Mouse (Mus musculus) c-Kit-positive CD71-negative TER-119-negative erythroid progenitor cells, embryonic 14.5 days (primary cell): ENCODE data around the gene Meaf6.
A peak's percentile ranks its signal among the peaks of the same experiment; 100 is the strongest.

Experiments
- DNase-seq: peaks from one replicate; pipeline ENCODE4 v3.0.0-alpha.2; 2013; ENCODE audit warnings: low read depth

The Meaf6 gene

GRCm38 (mm10) chr4:125084403-125085345, at the start of gene Meaf6:
Gene Meaf6 (plus strand): TSS chr4:125085134.
- peak; percentile 72 for DNase-seq

DNA sequence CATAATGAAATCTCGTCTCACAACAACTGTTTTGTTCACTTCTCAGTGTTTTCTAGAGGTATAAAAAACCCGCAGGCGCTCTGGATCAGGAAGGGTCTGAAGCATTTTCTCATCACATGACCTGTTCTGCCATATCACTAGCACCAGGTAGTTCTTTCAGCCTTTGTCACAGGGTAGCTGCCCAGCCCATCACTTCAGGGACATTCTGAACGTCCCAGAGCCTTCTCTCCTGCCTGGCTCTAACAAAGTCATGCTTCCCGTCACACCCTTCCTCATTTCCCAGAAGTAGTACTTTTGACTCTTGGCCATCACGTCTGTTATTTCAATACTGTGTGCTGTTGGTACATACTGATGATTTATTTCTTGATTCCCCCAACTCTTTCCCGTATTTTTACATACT, 40.5 kb upstream of the Meaf6 start:
- DNase-seq: no peak

DNA sequence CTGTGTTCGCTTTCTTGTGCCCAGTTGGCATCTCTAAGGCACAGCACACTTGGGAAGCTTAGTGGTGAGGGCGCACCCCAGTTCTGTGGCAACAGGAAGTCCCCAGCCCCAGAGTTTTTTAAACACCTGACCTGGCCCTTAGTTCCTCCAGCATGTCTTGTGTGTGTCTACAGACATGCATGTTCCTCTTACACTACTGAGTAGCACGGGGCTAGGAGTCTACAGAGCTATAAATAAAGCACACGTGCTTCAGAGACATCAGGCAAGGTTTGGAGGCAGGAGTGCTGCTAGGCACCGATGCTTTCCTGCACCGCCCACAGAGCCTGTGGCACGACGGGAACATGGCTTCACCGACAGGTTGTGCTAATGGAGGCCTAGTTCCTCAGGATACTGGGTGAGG, 29.5 kb upstream of the Meaf6 start:
- no peak for DNase-seq

DNA sequence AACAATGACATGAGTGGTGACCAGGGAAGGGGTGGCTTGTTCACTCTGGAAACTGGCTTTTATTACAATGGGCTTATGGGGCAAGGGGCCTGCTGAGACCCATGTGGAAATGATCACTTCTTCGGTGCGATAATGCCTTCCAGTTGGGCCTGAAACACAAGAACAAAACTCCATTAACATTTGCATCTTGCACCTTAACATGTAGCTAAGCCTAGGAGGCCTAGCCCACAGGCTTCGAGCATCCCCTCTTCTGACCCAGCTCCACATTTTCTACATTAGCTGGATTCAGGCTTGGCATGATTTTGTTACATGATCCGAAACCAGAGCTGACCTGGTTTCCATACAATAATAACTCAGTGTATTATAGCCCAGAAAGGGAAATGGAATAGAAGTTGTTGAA, 28.5 kb upstream of the Meaf6 start:
- DNase-seq: no peak

DNA sequence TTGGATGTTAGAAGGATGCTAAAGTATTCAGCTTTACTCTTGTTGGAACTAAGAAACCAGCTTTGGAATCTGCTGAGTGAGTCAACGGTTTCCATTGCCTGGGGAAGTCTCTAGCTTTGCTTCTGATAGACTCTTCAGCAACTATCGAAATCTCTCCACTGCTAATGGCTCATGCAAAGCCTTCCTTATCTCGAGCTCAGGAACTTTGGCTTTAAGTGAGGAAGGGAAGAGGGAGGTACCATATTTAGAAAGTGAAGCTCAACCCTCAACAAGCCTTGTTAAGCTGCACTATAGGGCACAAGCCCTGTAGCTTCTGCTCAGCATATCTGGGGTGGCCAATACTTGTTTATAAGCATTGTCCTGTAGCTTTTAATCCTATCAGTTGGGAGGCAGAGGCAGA, 27.7 kb upstream of the Meaf6 start:
- DNase-seq: no peak

DNA sequence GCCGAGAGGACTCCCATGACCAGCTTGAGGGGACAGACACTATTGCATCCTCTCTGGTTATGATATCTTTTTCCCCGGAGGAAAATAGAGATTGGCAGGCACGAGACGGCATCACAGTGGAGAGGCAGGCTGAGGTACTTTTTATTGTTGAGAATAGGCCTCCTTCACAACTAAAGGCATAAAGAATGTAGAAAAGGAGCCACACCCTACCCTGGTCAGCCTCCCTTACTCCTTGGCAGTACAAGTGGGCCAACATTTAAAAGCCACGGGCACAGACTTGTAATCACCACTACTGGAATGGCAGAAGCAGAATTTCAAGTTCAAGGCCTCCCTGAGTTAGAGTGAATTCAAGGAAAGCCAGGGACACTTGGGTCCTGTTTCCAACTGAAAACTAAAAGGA, 26.9 kb upstream of the Meaf6 start:
- no peak for DNase-seq

- DNase-seq: no peak
Observed at GRCm38 (mm10) chr4:125059025-125059424, 25.9 kb upstream of the Meaf6 start.

GRCm38 (mm10) chr4:125063829-125064228, 21.1 kb upstream of the Meaf6 start:
- DNase-seq: no peak

- DNase-seq: peak; percentile 51
Observed at GRCm38 (mm10) chr4:125065517-125066307, 19.2 kb upstream of the Meaf6 start, which contains the start of gene Dnali1. Gene Dnali1 (minus strand): TSS chr4:125065703.

- DNase-seq: peak; percentile 96
Observed at GRCm38 (mm10) chr4:125066490-125067370, 18.2 kb upstream of the Meaf6 start, which contains the start of gene Snip1. Gene Snip1 (plus strand): TSS chr4:125066672.

DNA sequence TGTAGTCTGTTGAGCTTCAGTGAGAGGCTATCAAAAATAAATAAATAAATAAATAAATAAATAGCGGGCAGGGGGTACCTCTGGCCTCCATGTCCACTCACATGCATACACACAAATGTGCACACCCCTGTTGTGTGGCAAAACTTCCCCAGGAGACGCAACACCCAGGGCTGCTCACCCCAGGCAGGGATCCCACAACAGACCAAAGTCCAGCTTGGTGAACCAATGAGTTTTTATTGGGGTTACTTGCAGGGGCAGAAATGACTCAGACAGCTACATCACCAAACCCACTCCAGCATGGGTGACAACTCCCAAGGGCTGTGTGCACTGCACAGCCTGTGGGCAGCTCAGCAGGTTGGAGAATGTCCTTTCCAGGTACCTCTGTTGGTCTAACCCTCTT, 7.2 kb upstream of the Meaf6 start:
- DNase-seq: no peak

DNA sequence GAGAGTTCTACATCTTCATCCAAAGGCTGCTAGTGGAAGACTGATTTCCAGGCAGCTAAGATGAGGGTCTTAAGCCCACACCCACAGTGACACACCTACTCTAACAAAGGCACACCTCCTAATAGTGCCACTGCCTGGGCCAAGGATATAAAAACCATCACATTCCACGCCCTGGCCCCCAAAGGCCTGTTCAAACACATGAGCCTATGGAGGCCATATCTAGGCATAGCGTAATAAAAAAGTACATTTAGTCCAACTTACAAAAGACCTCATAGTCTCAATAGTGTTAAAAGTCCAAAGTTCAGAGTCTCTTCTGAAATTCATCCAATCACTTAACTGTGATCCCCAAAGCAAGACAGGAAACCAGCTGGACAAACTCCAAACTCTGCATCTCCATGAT, 6.2 kb upstream of the Meaf6 start:
- DNase-seq: no peak

- peak; percentile 54 for DNase-seq
Observed at GRCm38 (mm10) chr4:125085346-125085841, 460 bp downstream of the Meaf6 start.

GRCm38 (mm10) chr4:125093031-125093430, 8.1 kb downstream of the Meaf6 start:
- DNase-seq: no peak

DNA sequence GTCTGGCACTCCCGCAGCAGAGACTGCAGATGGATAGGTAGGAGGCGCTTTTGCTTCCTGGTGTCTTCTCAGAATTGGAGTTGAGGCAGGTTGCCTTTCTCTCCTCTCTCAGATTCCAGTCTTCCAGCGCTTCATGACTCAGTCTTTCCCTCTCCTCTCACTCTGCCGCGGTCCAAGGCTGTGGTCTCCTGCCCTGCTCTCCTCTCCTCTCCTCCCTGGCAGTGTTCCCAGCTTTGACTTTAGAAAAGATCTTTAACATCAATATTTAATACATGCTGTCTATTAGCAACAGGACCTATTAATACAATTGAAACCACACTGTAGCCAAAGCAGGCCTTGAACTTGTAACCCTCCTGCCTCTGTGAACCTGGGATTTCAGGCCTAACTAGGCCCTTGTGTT, 11.1 kb downstream of the Meaf6 start:
- no peak for DNase-seq

DNA sequence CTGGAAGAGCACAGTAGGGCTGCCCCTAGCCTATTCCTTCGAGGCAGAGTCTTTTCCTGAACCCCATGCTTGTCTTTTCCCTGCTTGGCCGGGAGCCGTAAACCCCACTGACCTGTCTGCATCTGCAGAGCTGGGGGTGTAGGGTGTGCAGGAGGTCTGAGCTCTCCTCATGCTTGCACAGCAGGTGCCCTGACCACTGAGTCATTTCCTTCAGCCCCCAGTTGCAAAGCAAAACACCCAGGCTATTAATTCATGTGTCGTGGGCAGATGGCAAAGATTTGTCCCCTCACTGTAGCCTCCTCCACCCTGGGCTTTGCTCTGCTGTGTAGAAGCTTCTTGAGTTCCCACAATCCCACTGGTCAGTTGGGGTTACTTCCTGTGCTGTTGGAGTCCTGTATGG, 12.5 kb downstream of the Meaf6 start:
- no peak for DNase-seq

DNA sequence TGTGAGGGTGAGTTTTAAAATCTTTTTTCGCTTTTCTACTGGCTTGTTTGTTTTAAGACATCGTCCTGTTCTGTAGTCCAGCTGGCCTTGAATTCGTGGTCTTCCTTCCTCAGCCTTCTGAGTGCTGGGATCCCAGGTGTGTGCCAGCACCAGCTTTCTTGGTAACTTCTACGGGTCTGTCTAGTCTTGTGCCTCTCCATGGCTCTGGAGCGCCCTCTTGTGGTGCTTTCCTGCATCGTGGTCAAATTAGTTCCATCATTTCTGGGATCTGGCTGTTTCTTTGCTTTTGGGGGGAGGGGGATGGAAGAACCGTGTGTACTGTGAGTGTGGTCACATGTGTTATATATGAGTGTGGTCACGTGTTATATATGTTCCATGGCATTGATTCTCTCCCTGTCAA, 14.5 kb downstream of the Meaf6 start:
- DNase-seq: peak; percentile 82

DNA sequence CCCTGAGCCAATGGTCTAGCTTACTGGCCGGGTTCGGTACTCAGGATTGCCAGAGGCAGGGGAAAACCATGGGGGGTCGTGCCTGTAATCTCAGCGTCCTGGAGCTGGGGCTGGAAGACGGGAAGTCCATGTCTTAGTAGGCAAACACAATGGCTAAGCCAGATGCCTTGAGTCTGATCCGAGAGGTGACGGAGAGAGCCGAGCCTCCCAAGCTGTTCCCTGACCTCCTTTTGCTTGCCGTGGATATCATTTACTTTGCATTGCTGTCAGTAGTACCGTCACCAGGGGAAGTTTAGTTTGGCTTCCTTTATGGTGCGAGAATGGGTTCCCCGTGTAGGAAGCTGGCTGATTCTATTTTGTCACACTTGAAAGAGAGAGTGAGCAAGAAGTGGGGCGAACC, 16.4 kb downstream of the Meaf6 start:
- DNase-seq: no peak

DNA sequence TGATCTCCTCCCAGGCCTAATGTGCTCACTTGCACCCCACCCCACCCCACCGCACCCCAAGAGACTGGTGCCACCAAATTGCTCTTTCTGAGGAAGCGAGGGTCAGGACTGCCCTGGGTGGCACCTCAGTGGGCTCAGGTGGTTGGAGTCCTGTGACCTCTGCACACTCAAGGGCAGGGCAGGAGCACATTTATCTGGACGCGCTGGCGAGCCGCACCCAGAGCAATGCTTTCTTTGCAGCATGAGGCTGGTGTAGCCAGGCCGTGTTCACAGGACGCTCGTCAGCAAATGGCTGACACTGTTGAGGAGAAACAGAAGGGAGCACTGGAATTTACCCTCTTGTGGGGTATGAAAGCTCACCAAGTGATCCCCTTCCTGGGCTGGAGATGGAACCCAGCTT, 20.4 kb downstream of the Meaf6 start:
- DNase-seq: no peak

- DNase-seq: no peak
Observed at GRCm38 (mm10) chr4:125114638-125115037, 29.7 kb downstream of the Meaf6 start.

DNA sequence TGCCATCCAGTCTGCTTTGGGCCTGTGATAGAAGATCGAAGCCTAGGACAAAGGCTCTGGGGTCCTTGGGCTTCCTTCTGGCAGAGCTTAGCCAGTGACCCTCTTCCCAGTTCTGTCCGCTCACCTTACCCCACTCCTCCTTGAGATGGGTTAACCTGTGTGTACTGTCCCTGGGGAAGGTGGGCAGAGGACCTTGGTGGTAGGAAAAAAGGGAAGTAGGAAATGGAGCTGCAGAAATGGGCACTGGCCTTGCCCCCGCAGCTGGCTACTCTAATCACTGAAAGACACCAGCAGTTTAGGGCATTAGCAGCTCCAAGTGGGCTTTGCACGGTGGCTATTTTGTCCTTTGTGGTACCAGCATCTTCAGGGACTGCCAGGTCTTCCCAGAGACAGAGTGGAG, 30.1 kb downstream of the Meaf6 start:
- DNase-seq: no peak

DNA sequence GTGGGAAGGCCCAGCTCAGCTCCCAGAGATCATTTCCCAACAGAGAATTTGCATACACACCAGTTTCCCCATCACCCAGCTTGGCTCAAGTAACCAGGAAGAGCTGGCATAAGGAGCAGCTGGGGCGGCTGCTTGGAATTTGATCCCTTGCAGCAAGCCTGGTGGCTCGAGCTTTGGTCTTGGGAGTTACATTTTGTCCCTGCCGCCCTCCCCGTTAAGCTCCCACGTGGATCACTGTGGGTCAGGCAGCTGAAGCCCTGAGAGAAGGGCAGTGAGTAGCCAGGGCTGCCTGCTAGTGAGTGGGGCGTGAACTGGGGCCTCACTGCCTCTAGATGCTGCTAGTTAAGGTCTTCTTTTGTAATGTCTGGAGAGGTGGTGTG, 30.8 kb downstream of the Meaf6 start:
- DNase-seq: no peak
